30 mouse cellular contexts compared by ENCODE assay signal in genomic region chr1:106393072-106393471, GRCm38 (mm10).
"Had no signal": no experiment of that assay in that cellular context is flagged by ENCODE, and none has a peak within 500 bp of the region (broad histone marks: within the 10 kb centered on the region; RNA-seq: fewer than 3 reads in every experiment).

No protein-coding gene starts in this region.

- H3K27me3 ChIP-seq: limb, embryonic 12.5 days; limb, embryonic 13.5 days; limb, embryonic 15.5 days; liver, embryonic 12.5 days; liver, embryonic 13.5 days; liver, embryonic 15.5 days; lung, embryonic 15.5 days; megakaryocyte, embryonic 14.5 days; midbrain, embryonic 12.5 days; midbrain, embryonic 13.5 days; midbrain, embryonic 15.5 days had no signal

- DNase-seq: left cerebral cortex, postnatal 4 days; liver; liver, embryonic 13.5 days; liver, postnatal 0 days; lung, adult 18-20 months; lung, adult 2 months; lung, embryonic 14.5 days; lung, postnatal 10 days; lung, postnatal 14 days; lung, postnatal 36 days; lung, postnatal 4 days; midbrain, embryonic 14.5 days had no signal

- H3K36me3 ChIP-seq: lung, embryonic 15.5 days had no signal

- H3K4me2 ChIP-seq: limb, embryonic 12.5 days; limb, embryonic 13.5 days; limb, embryonic 15.5 days; liver, embryonic 11.5 days; liver, embryonic 12.5 days; liver, embryonic 13.5 days; liver, embryonic 15.5 days; lung, embryonic 14.5 days; lung, embryonic 15.5 days; midbrain, embryonic 11.5 days; midbrain, embryonic 12.5 days; midbrain, embryonic 13.5 days; midbrain, embryonic 15.5 days had no signal

- H3K4me1 ChIP-seq: limb, embryonic 12.5 days; limb, embryonic 13.5 days; limb, embryonic 15.5 days; liver, embryonic 12.5 days; liver, embryonic 13.5 days; liver, embryonic 15.5 days; lung, embryonic 15.5 days; midbrain, embryonic 12.5 days; midbrain, embryonic 13.5 days; midbrain, embryonic 15.5 days had no signal

- H3K9me3 ChIP-seq: limb, embryonic 12.5 days; limb, embryonic 13.5 days; limb, embryonic 15.5 days; liver, embryonic 12.5 days; liver, embryonic 13.5 days; liver, embryonic 15.5 days; lung, embryonic 15.5 days; megakaryocyte, embryonic 14.5 days; midbrain, embryonic 10.5 days; midbrain, embryonic 12.5 days; midbrain, embryonic 13.5 days; midbrain, embryonic 15.5 days had no signal

- ATAC-seq: liver, embryonic 12.5 days; liver, postnatal 0 days; lung, postnatal 0 days; midbrain, embryonic 13.5 days; midbrain, embryonic 15.5 days; midbrain, embryonic 16.5 days had no signal

- H3K27ac ChIP-seq: left cerebral cortex, adult 2 months; limb, embryonic 12.5 days; limb, embryonic 13.5 days; limb, embryonic 15.5 days; liver, embryonic 12.5 days; liver, embryonic 13.5 days; liver, embryonic 14.5 days; liver, embryonic 15.5 days; lung, embryonic 15.5 days; macrophage; midbrain, embryonic 10.5 days; midbrain, embryonic 12.5 days; midbrain, embryonic 13.5 days; midbrain, embryonic 15.5 days had no signal

- H3K4me3 ChIP-seq: left cerebral cortex, adult 2 months; limb, embryonic 12.5 days; limb, embryonic 13.5 days; limb, embryonic 15.5 days; liver, embryonic 12.5 days; liver, embryonic 13.5 days; liver, embryonic 15.5 days; lung, embryonic 15.5 days; megakaryocyte, embryonic 14.5 days; midbrain, embryonic 10.5 days; midbrain, embryonic 12.5 days; midbrain, embryonic 13.5 days; midbrain, embryonic 15.5 days had no signal

- H3K9ac ChIP-seq: limb, embryonic 12.5 days; limb, embryonic 13.5 days; limb, embryonic 15.5 days; liver, embryonic 12.5 days; liver, embryonic 13.5 days; liver, embryonic 14.5 days; liver, embryonic 15.5 days; liver, postnatal 0 days; lung, embryonic 14.5 days; lung, embryonic 15.5 days; midbrain, embryonic 12.5 days; midbrain, embryonic 13.5 days; midbrain, embryonic 15.5 days had no signal
